Mouse (Mus musculus) left cerebral cortex, postnatal 25 days (tissue): ENCODE measurements at regions not wholly inside any gene's neighbourhood (a gene's known extent, or its start where the extent isn't known, plus 50 kb on each side); places are given as distances from the start of the nearest gene placed in this dataset.

Experiments
- DNase-seq, 2 experiments: peaks; one replicate each; pipeline ENCODE4 v3.0.0; 2022; ENCODE audit warnings: low spot score in 2 of 2, mixed read lengths in 1 of 2
- intact Hi-C: fragments of 180-260 bp; cut with DNase I; formaldehyde crosslinking; loops from one replicate; pipeline ENCODE4 v1.15.1; 2025

DNA sequence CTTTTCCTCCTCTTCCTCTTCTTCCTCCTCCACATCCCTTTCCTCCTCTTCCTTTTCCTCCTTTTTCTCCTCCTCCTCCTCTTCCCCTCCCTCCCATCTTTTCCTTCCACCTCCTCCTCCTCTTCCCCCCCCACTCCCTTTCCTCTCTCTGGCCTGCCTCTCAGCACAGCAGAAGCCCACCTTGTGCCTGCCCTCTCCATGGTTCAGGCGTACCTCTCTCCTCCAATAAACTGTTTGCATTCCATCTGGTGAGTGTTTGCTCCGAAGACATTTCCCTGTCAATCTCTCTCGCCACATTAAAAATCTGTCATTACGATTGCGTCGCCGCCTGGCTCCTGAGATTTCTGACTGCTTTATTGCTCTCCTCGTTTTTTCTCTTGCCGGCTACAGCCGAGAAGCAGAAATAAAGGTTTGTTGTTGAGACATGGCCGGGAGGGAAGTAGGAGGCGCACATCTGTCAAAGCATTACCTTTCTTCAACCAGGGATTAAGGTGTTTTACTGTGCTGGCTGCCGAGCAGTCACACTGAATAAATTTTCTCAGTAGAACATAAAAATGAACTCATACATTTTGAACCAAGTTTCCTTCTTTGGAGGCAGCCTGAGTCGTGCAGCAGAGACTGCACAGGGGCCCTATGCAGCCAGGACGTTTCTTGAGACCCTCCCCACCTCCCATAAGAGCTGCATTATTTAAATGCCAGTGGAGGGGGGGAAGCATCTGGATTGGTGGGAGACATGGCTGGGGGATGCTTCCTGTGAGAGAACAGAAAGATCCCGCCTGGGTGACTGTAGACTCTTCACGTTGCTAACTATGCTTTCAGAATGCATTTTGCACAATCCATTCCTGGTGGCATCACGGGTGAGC, 376.3 kb upstream of the 3110018I06Rik start:
- DNase-seq: peak; percentile 30 to 59
- intact Hi-C loops: no loop called here

GRCm38 (mm10) chr12:107118364-107118763, 370.1 kb upstream of the 3110018I06Rik start:
- intact Hi-C loops: no loop called here

DNA sequence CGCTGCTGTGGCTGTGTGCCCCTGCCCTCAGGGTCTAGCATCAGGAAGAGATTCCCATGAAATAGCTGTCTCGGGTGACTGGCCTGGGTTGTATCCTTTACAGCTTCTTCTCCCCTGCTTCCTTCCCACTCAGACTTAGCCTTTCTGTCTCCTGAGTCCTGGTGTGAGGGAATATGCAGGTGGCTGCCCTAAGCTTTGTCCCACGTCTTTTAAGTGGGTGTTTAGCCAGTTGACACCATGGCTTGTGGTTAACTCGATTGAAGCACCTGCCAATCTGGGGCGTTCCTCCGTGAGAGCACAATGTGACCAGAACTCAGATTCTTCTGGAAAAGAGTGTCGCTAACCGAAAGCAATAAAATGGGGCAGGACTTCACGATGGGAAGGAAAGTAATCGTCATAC, 369.4 kb upstream of the 3110018I06Rik start:
- intact Hi-C loops: no loop called here
- DNase-seq: no peak

More at GRCm38 (mm10) chr12:107118364-107118763, 370.1 kb upstream of the 3110018I06Rik start:
- no peak for DNase-seq

DNA sequence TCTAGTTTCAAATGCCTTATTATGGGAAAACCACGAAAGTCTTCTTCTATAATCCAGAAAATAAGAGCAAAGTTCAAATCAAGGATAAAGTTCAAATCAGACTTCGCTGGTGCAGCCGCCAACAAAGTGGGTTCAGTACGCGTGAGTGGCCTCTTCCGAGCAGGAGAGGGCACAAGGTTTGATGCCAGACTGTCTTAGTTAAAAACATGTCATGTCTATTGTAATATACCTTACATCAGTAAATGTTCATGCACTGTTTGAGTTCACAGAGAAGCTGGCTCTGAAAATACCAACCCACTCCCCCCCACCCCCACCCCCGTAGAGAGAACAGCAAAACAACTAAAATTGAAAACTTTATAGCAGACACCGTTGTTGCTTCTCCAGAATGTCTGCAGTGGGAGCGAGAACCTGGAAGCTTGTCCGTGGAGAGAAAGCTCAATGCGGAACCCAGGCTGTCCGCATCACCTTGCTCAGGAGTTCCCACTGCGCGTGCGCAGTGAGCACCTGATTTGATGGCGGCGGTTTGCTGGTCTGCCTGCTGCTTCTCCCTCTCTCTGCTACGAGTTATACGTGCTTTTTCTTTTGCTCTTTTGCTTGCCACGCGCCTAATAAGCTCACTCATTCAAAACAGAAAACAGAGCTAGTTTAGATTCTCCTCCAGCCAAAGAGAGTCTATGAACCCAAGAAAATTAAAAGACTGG, 367.8 kb upstream of the 3110018I06Rik start:
- intact Hi-C loops: no loop called here

GRCm38 (mm10) chr12:107121990-107122389, 366.4 kb upstream of the 3110018I06Rik start:
- intact Hi-C loops: no loop called here
- no peak for DNase-seq

More for the DNA sequence above, 367.8 kb upstream of the 3110018I06Rik start:
- DNase-seq: no peak

- DNase-seq: no peak
- intact Hi-C loops: no loop called here
Measured at GRCm38 (mm10) chr12:107123661-107124060, 364.8 kb upstream of the 3110018I06Rik start.

DNA sequence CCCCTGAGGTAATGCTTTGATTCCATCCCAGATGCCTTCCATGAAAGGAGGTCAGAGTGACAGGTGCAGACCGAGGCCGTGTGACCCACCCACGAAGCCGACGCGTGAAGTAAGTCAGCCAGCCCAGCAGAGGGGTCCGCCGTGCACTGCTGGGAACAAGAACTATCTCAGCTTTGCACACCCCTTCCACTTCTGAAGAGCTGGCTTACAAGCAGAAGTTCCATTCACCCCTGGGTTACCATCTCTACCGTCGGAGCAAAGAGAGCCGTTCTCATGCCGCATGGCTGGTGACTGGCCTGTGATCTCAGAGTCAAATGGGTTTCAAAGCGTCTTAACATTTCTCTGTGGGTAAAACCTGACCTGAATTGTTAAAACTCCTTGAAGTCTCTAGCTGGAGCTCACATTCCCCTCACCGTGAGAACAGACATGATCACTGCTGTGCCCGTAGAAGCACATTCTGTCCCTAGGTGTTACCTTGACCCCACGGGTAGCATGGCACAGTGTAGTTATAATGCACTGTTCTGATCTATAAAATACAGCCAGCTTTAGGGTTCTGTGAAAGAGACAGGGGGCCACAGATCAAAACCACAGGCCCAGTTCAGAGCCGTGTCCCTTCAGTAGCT, 364.1 kb upstream of the 3110018I06Rik start:
- no peak for DNase-seq
- intact Hi-C loops: no loop called here

DNA sequence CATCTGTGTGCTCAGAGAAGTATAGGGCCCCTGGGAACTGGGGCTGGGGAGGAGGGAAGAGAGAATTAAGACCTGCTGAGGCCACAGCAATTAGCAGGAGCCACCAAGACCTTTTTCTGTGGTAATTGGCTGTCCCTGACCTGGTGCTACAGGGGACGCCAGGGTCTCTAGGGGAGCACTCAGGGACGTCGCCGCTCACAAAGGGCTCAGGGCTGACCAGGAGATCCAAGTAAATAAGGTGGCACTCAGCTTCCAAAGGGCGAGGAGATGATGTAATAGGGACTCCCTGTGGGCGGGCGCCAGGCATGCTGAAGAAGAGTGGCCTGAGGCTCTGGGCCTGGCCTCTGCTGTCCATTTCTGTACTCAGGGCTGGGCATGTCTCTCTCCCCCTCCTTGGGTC, 363.2 kb upstream of the 3110018I06Rik start:
- no peak for DNase-seq
- intact Hi-C loops: no loop called here

DNA sequence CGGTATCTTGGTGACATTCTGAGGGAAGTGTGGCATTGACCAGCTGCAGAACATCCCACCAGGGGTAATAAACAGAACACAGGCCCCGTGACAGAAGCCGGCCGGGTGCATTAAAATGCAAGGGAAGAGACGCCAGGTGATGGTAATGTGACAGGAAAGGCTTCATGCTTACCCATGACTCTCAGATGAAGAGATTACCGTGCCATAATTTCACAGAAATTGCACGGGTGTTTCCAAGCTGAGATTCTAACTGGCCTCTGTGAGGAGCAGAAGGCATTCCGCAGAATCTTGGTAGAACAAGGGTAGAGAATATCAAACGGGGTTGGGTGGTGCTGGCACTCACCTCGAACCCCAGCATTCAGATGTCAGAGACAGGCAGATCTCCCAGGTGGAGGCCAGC, 362.4 kb upstream of the 3110018I06Rik start:
- intact Hi-C loops: no loop called here
- no peak for DNase-seq

GRCm38 (mm10) chr12:107127591-107127990, 360.8 kb upstream of the 3110018I06Rik start:
- intact Hi-C loops: no loop called here
- DNase-seq: no peak

DNA sequence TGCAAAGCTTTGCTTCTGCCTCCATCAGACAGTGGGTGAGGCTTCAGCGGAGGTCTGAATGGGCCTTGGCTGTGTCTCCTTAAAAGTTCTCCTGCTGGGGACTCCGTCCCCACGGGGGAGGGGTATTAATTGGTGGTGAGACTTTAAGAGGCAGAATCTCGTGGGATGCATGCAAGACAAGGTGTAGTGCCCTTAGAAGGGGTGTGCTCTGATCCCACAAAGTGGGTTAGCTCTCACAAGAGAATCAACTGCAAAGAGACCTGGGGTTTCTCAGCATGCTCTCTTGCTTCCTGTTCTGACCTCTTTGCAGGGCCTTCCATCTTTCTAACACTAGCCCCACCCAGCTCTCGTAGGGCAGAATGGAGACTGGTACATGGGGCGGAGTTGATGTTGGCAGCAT, 359.2 kb upstream of the 3110018I06Rik start:
- no peak for DNase-seq
- intact Hi-C loops: no loop called here

GRCm38 (mm10) chr12:107131351-107131750, 357.1 kb upstream of the 3110018I06Rik start:
- DNase-seq: no peak
- intact Hi-C loops: no loop called here

DNA sequence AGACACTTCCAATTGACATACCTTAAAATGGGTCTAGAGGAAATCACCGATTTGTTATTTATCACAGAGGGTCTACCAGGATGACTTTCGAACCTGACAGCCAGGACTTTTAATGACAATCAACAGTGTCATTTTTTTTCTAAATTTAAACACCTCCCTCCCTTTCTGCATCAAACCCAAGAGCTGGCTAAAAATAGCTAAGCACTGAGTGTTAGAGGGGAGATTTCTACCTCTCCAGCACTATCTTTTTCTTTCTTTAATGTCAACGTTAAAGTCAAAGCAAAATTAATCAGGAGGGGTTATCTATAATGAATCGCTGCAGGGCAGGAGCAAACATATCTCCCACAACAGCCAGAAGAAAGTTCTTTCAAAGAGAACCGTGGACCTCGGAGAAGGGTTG, 356.6 kb upstream of the 3110018I06Rik start:
- no peak for DNase-seq
- intact Hi-C loops: no loop called here

DNA sequence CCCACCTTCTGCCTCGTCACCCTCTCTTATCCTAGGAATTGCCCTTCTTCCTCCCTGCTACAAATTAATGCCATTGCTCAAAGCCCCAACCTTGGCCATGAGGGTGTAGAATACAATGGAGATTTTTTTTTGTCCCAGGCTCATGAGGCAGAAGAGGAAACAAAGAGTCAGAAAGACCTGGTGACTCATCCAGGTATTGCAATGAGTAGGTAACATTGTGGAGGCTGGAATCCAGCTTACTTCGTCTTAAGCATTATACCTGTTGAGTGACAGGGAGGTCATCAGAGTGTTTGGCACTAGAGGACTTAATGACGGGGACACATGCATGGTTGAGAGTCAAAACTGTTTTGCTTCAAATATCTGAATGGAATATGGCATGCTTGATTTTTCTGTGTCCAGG, 355.9 kb upstream of the 3110018I06Rik start:
- no peak for DNase-seq
- intact Hi-C loops: no loop called here

- no peak for DNase-seq
- intact Hi-C loops: no loop called here
Measured at GRCm38 (mm10) chr12:107134353-107134752, 354.1 kb upstream of the 3110018I06Rik start.

DNA sequence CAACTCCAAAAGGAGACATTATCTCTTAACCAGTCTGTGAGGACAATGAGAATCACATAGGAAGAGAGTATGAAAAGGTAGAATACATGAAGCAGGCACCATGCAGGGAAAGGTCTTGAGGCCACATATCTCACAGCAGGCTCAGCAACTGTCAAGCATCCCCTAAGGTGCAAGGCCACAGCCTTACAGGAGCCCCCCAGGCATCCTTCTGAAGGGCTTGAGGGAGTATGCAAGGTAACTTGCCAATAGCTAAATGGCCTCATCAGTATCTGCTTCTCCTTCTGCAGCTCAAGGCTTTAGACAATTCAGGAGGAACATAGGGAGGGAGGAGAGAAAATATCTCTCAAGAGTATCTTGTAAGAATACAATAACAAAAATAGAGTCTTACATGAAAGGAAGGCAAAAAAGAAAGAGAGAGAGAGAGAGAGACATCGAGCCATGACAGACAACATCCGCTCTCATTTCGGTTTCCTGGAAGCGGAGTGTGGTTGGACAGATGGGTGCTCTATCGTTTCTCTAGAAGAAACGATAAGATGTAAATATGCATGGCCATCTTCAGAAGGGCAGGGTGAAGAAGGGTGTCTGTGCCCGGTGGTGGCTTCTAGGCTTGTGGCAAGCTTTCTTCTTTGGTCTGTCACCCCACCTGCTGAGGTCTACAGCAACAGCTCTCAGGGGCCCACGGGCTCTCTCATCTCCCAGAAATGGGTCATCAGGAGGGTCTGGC, 349.6 kb upstream of the 3110018I06Rik start:
- intact Hi-C loops: no loop called here
- DNase-seq: no peak

DNA sequence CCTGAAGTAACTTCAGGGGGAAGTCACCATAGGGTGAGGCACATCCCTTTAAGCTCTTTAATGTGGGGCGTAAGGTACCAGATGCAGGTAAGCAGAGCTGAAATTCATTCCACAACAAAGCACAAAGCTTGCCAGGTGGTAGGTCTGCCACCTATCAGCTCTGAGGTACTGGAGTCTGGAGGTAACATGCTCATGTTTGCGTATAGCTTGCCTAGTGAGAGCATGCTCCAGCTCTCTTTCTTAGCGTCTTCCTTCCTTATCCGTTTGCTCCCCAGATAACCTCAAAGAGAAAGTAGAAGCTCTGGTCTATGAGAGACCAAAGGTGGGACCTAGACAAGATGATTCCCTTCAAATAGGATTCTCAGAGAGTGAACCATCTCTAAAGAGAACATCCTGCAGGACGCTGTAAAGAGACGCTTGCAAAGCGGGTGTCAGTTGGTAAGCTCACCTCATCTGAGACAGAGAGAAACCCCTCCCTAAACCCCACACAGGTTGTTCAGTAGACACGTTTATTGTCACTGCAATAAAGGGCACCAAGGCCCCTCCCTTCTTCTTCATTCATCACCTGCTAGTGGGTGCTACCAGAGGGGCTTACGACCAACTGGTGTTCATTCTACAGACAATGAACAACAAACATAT, 347.4 kb upstream of the 3110018I06Rik start:
- no peak for DNase-seq
- intact Hi-C loops: loop anchor here (5.0 kb wide), 2 partner anchors 89 to 204 kb away; no protein-coding TSS in a partner anchor

GRCm38 (mm10) chr12:107142226-107142625, 346.2 kb upstream of the 3110018I06Rik start:
- DNase-seq: peak; percentile 53 to 92
- intact Hi-C loops: loop anchor here (5.0 kb wide), 2 partner anchors 90 to 205 kb away; no protein-coding TSS in a partner anchor

DNA sequence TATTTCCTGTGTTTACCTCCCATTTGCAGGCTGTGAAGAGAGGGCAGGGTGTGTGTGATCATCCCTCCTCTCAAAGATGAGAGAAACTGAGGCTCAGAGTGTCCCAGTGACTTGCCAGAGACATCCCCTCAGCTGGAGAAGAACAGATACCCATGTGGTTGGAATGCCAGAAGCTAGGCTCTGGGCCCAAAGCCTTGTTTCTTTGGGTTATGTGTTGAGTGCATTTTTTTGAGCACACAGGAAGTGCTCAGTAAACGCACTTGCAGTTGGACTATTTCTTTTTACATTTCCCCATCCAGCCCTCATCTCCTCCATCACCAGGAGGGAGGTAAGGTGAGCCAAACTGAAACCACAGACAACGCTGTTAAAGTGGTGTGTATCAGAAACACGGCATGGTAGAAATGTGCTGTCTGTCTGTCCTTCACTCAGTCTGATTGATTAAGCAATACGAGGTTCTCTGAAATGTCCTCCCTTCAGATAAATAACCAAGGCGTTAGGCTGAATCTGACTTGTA, 341.8 kb upstream of the 3110018I06Rik start:
- no peak for DNase-seq
- intact Hi-C loops: no loop called here
